Mouse (Mus musculus) bone marrow macrophage, adult 2 months (primary cell): ENCODE data around the gene Prlr.

Experiments used
- CTCF ChIP-seq: IDR thresholded peaks from 2 replicates; pipeline ENCODE4 v1.5.1; 2012; ENCODE audit warnings: low read depth, mild to moderate bottlenecking, low read length, moderate library complexity
- POLR2A ChIP-seq: IDR thresholded peaks from 2 replicates; pipeline ENCODE4 v1.6.1; 2012; ENCODE audit warnings: mild to moderate bottlenecking, low read depth, low read length, borderline replicate concordance

DNA sequence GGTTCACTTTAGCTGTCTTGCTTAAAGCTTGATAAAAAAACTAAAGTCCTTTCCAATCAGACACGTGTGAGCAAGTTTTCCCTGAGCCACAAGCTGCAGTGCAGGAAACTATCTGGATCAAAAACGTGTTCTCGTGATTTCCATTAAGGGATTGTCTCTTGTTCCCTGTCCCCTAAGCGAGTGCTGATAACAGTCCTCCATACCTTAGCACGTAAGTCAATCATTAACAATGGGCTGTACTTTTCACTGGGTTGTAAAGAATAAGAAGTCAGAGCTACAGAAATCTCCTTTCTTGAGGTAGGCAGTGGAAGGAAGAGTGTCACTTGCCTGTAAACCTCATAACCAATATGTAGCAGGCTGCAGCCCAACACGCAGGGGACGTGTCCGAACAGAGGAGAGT lies 38.7 kb downstream of the Prlr start:
- TF ChIP-seq CTCF = no peak
- no peak for TF ChIP-seq POLR2A
